Mouse (Mus musculus) cortical plate, adult 2 months (tissue): ENCODE results near the gene Rcan1. TPM values are rescaled to one million over a fixed set of nuclear protein-coding genes. Genes with fewer than 3 reads are reported as not detected.

Experiments used
- H3K27ac ChIP-seq: fragments of 200-500 bp; 2 replicates; pipeline ENCODE4 v1.5.1; 2012; ENCODE audit warnings: low read length, control low read depth, inconsistent platforms; ENCODE audit not compliant: insufficient read depth
- H3K4me1 ChIP-seq: fragments of 200-500 bp; 2 replicates; pipeline ENCODE4 v1.6.1; 2011; ENCODE audit warnings: low read length; ENCODE audit not compliant: control insufficient read depth, insufficient read depth
- H3K4me3 ChIP-seq: fragments of 200-500 bp; 2 replicates; pipeline ENCODE4 v1.5.1; 2011; ENCODE audit warnings: mild to moderate bottlenecking, low read length, control low read depth; ENCODE audit not compliant: insufficient read depth
- CTCF ChIP-seq: fragments of 200-500 bp; IDR thresholded peaks from 2 replicates; pipeline ENCODE4 v1.5.1; 2011; ENCODE audit warnings: mild to moderate bottlenecking, control low read depth, low read length; ENCODE audit not compliant: insufficient read depth; ENCODE audit errors: extremely low read depth
- POLR2A ChIP-seq: fragments of 200-500 bp; IDR thresholded peaks from 2 replicates; pipeline ENCODE4 v1.6.1; 2011; ENCODE audit warnings: mild to moderate bottlenecking, low read length, control low read depth; ENCODE audit not compliant: insufficient read depth; ENCODE audit errors: extremely low read depth
- polyA plus RNA-seq: library from polyadenylated mRNA; depleted of rRNA; stranded (reverse); fragments of >200 nt; gene quantifications from 2 replicates; pipeline ENCODE4 v1.2.3, GENCODE M21; 2012

The Rcan1 gene
- polyA plus RNA-seq, 1 experiment, result 50.9 TPM

DNA sequence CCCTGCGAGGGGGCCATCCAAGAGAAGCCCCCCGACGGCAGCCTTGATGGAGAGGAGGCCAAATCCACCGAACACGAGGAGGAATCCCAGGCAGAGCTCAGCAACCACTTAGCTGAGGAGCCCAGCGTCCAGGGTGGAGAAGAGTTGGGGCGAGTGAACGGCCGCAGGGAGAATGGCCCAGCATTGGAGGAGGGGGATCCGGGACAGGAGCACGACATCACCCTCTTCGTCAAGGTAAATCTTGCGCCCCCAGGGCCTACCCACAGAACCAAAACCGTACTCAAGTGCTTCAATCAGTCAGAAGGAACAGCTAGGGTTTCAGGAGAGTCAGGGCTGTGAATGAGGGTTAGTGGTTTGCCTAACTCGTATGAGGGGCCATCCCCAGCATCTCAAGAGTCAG is 28.7 kb upstream of the Rcan1 start:
- Histone ChIP-seq H3K4me1 (no peaks in the 10 kb centered on the region), H3K4me3 (peak overlapping the region; percentile 35), H3K27ac (no peak overlapping the region)
- TF ChIP-seq CTCF (no peak), POLR2A (no peak)

DNA sequence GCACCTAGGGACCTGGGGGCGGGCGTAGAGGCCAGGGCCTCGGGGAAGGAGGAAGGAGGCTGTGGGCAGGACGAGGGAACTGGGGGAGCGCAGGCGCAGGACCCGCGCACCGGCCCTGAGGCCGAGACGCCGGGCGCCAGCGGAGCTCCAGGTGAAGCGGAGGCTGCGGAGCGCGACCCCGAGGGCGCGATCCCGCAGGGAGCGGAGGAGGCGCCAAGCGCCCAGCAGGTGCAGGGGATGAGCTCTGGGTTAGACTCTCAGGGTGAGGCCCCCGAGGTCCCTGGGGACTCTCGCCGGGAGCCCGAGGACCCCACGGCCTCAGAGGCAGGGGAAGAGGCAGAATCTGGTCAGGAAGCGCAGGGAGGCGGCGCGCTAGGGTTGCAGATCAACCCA is 27.9 kb upstream of the Rcan1 start:
- no peaks in the 10 kb centered on the region for H3K4me1 ChIP-seq
- no peak for TF ChIP-seq CTCF
- no peak for TF ChIP-seq POLR2A
- H3K27ac ChIP-seq, result no peak overlapping the region
- H3K4me3 ChIP-seq, result peak overlapping the region; percentile 35

GRCm38 (mm10) chr16:92497851-92498588 is 27.4 kb upstream of the Rcan1 start:
- Histone ChIP-seq H3K4me3 (peak overlapping the region; percentile 35; the same call in 1 of the 2 replicates), H3K4me1 (no peaks in the 10 kb centered on the region), H3K27ac (no peak overlapping the region)
- TF ChIP-seq POLR2A, result no peak
- no peak for TF ChIP-seq CTCF

GRCm38 (mm10) chr16:92489356-92489755 is 18.7 kb upstream of the Rcan1 start:
- Histone ChIP-seq H3K4me3 (no peak overlapping the region), H3K4me1 (no peaks in the 10 kb centered on the region), H3K27ac (no peak overlapping the region)
- TF ChIP-seq CTCF (no peak), POLR2A (no peak)

GRCm38 (mm10) chr16:92488456-92488855 is 17.8 kb upstream of the Rcan1 start:
- Histone ChIP-seq H3K4me3 (no peak overlapping the region), H3K4me1 (no peaks in the 10 kb centered on the region), H3K27ac (no peak overlapping the region)
- no peak for TF ChIP-seq POLR2A
- no peak for TF ChIP-seq CTCF

GRCm38 (mm10) chr16:92487489-92487888 is 16.8 kb upstream of the Rcan1 start:
- Histone ChIP-seq H3K27ac (no peak overlapping the region), H3K4me3 (no peak overlapping the region), H3K4me1 (no peaks in the 10 kb centered on the region)
- TF ChIP-seq POLR2A (no peak), CTCF (peak; percentile 44)

DNA sequence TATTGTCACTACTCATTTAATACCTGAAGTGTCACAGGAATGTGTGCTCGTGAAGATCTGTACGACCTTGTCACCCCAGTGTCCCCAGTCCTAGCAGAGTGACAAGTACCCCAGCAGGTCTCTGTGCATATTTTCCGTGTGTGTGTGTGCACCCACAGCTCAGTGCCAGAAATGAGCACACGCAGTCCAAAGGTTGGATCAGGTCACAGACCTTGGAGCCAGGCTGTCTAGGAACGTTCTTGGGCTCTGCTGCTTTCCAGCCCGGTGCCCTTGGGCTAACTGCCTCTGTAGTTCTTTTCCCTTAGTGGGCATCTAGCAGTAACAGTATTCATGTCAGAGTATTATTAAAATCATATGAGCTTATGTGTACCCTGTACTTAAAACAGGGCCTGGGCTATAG is 16.4 kb upstream of the Rcan1 start:
- H3K4me3 ChIP-seq, result no peak overlapping the region
- TF ChIP-seq CTCF (no peak), POLR2A (no peak)
- no peak overlapping the region for H3K27ac ChIP-seq
- no peaks in the 10 kb centered on the region for H3K4me1 ChIP-seq

- no peaks in the 10 kb centered on the region for H3K4me1 ChIP-seq
- TF ChIP-seq CTCF, result no peak
- H3K27ac ChIP-seq, result no peak within 1 kb of the TSS
- H3K4me3 ChIP-seq, result no peak within 1 kb of the TSS
Measured at GRCm38 (mm10) chr16:92485436-92485835, 14.8 kb upstream of the Rcan1 start, which contains the start of gene Clic6. Gene Clic6, plus strand, starts transcription at chr16:92485736.

DNA sequence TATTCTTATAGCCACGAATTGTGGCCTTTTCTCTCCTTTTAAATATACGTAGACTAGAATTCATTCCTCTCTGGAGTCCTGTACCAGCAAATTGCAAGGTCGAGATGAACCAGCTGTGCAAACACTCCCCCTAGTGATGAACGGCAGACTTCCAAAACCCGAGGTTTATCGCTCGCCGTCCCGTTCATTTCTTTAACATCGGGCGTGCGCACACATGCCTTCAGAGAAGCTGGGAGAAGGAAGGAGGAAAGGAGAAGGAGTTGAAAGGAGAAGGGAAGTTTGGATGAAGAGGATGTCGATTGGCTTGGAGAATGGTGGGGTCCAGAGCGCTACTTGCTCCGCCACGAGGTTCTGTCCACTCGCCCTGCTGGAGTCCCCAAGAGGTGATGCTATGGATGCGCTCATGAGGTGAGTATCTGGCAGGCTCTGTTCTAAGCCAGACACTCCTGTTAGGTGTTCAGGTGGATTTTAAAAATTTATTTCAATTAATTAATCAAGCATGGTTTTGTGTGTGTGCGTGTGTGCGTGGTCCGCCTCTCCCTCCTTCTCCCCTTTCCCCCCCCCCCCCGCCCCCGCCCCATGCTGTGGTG is 8.0 kb upstream of the Rcan1 start:
- peak; percentile 72 for TF ChIP-seq CTCF
- TF ChIP-seq POLR2A, result no peak
- H3K27ac ChIP-seq, result no peak overlapping the region
- no peak overlapping the region for H3K4me3 ChIP-seq
- no peaks in the 10 kb centered on the region for H3K4me1 ChIP-seq

DNA sequence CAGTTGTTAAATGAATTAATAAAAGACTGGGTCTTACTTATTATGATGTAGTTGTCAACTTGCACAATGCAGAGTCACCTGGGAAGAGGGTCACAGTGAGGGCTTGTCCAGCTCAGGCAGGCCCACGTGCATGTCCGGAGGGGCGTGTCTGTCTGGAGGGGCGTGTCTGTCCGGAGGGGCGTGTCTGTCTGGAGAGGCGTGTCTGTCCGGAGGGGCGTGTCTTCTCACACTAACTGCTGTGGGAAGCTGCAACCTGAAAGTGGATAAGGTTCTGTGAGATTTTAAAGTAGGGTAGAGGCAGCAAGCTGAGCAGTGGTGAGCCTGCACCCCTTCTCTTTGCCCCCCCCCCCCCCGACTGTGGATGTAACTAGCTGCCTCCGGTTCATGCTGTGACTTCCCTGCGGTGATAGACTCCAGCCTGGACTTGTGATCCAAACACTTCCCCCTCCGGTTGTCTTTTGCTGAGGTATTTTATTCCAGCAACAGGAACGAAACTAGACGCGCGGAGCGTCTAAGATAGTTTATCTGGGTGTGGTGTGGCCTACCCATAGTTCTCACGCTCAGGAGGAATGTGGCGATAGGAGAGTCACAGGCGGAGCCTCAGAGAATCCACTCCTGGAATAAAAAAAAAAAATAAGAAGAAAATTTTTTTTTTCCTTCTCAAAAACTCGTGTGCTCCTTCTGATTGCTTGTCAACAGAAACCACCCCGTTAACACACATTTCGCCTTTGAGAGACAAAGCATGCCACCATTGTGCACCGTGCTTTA is 4.6 kb upstream of the Rcan1 start:
- no peak overlapping the region for H3K27ac ChIP-seq
- H3K4me1 ChIP-seq, result no peaks in the 10 kb centered on the region
- no peak for TF ChIP-seq CTCF
- TF ChIP-seq POLR2A, result no peak
- H3K4me3 ChIP-seq, result no peak overlapping the region
